Mouse (Mus musculus) embryonic facial prominence, embryonic 12.5 days (tissue): Measurements from ENCODE around the gene Magi2. TPM values are rescaled to one million over a fixed set of nuclear protein-coding genes. Genes with fewer than 3 reads are reported as not detected.

Source experiments
- ATAC-seq: fragments of 200-750 bp; cut with Nextera tagmentation; 2 replicates; pipeline ENCODE4 v1.8.0; 2017; ENCODE audit not compliant: insufficient number of reproducible peaks, insufficient read depth, low FRiP score, low TSS enrichment
- H3K27ac ChIP-seq: fragments of 300-500 bp; sonication (generic); 2 replicates; pipeline ENCODE4 v1.5.1; 2016; ENCODE audit warnings: mild to moderate bottlenecking
- H3K27me3 ChIP-seq: fragments of 300-500 bp; sonication (generic); 2 replicates; pipeline ENCODE4 v1.6.1; 2016; ENCODE audit warnings: mild to moderate bottlenecking, moderate library complexity
- H3K36me3 ChIP-seq: fragments of 300-500 bp; sonication (generic); 2 replicates; pipeline ENCODE4 v1.6.1; 2016; ENCODE audit warnings: mild to moderate bottlenecking
- H3K4me1 ChIP-seq: fragments of 300-500 bp; sonication (generic); 2 replicates; pipeline ENCODE4 v1.6.1; 2016
- H3K4me2 ChIP-seq: fragments of 300-500 bp; sonication (generic); replicated peaks from 2 replicates; pipeline ENCODE4 v1.6.1; 2016; ENCODE audit warnings: mild to moderate bottlenecking, moderate library complexity
- H3K4me3 ChIP-seq: fragments of 300-500 bp; sonication (generic); 2 replicates; pipeline ENCODE4 v1.5.1; 2016; ENCODE audit warnings: mild to moderate bottlenecking
- H3K9ac ChIP-seq: fragments of 300-500 bp; sonication (generic); 2 replicates; pipeline ENCODE4 v1.6.1; 2016; ENCODE audit warnings: mild to moderate bottlenecking, moderate library complexity
- H3K9me3 ChIP-seq: fragments of 300-500 bp; sonication (generic); 2 replicates; pipeline ENCODE4 v1.6.1; 2016; ENCODE audit warnings: mild to moderate bottlenecking, moderate library complexity
- WGBS: fragments of 180-500 bp; shearing (Covaris S2); methylation state at CpG from one replicate; pipeline ENCODE4 v1.1.7; 2016; 5-methylcytosine and 5-hydroxymethylcytosine counted together
- polyA plus RNA-seq: library from polyadenylated mRNA; unstranded; fragments of >200 nt; fragmentation: Nextera tagmentation; extraction: Ambion mirVana; gene quantifications from 2 replicates; pipeline ENCODE4 v1.2.1, GENCODE M21; 2016

Gene Magi2
- polyA plus RNA-seq, 1 experiment from 2014 or later: 10.0 TPM

GRCm38 (mm10) chr5:19972736-19973135, 745.9 kb downstream of the Magi2 start:
- H3K9ac ChIP-seq: no peak overlapping the region
- no peak overlapping the region for H3K4me3 ChIP-seq
- no peak overlapping the region for H3K27ac ChIP-seq
- H3K27me3 ChIP-seq: no peaks in the 10 kb centered on the region
- H3K4me2 ChIP-seq: no peak overlapping the region
- H3K4me1 ChIP-seq: no peaks in the 10 kb centered on the region
- H3K36me3 ChIP-seq: no peaks in the 10 kb centered on the region
- no peak for ATAC-seq
- 76% methylated on average over 2 of the region's 2 CpGs for WGBS
- H3K9me3 ChIP-seq: no peaks in the 10 kb centered on the region

- H3K27ac ChIP-seq: no peak overlapping the region
- H3K4me3 ChIP-seq: no peak overlapping the region
- WGBS: 83% methylated on average over 3 of the region's 3 CpGs
- no peaks in the 10 kb centered on the region for H3K4me1 ChIP-seq
- H3K9ac ChIP-seq: no peak overlapping the region
- H3K36me3 ChIP-seq: no peaks in the 10 kb centered on the region
- no peaks in the 10 kb centered on the region for H3K9me3 ChIP-seq
- ATAC-seq: 0 out of 2 replicates have a peak, but pooled peaks have one; percentile 28
- no peak overlapping the region for H3K4me2 ChIP-seq
- H3K27me3 ChIP-seq: no peaks in the 10 kb centered on the region
Measured at GRCm38 (mm10) chr5:19973852-19974251, 747.0 kb downstream of the Magi2 start.

GRCm38 (mm10) chr5:19981518-19981917, 754.7 kb downstream of the Magi2 start:
- H3K9me3 ChIP-seq: no peaks in the 10 kb centered on the region
- no peak overlapping the region for H3K4me2 ChIP-seq
- H3K9ac ChIP-seq: no peak overlapping the region
- H3K4me1 ChIP-seq: no peaks in the 10 kb centered on the region
- H3K27ac ChIP-seq: no peak overlapping the region
- 85% methylated on average over 6 of the region's 6 CpGs for WGBS
- H3K36me3 ChIP-seq: no peaks in the 10 kb centered on the region
- ATAC-seq: no peak
- no peaks in the 10 kb centered on the region for H3K27me3 ChIP-seq
- no peak overlapping the region for H3K4me3 ChIP-seq

GRCm38 (mm10) chr5:19982031-19982430, 755.2 kb downstream of the Magi2 start:
- H3K4me1 ChIP-seq: no peaks in the 10 kb centered on the region
- ATAC-seq: no peak
- WGBS: 54% methylated on average over 3 of the region's 3 CpGs

GRCm38 (mm10) chr5:19999486-19999885, 772.6 kb downstream of the Magi2 start:
- no peak for ATAC-seq
- WGBS: 85% methylated on average over 6 of the region's 6 CpGs
- no peaks in the 10 kb centered on the region for H3K36me3 ChIP-seq
- no peak overlapping the region for H3K9ac ChIP-seq
- no peaks in the 10 kb centered on the region for H3K4me1 ChIP-seq
- no peak overlapping the region for H3K4me3 ChIP-seq
- no peak overlapping the region for H3K4me2 ChIP-seq
- no peak overlapping the region for H3K27ac ChIP-seq
- 0 out of 2 replicates have a peak, but pooled peaks cover 3% of the 10 kb centered on the region for H3K9me3 ChIP-seq
- H3K27me3 ChIP-seq: no peaks in the 10 kb centered on the region

More at GRCm38 (mm10) chr5:19982031-19982430, 755.2 kb downstream of the Magi2 start:
- Histone ChIP-seq H3K36me3 (no peaks in the 10 kb centered on the region), H3K9me3 (no peaks in the 10 kb centered on the region), H3K4me2 (no peak overlapping the region), H3K4me3 (no peak overlapping the region), H3K9ac (no peak overlapping the region), H3K27ac (no peak overlapping the region), H3K27me3 (no peaks in the 10 kb centered on the region)

GRCm38 (mm10) chr5:19999912-20000311, 773.1 kb downstream of the Magi2 start:
- Histone ChIP-seq H3K4me2 (no peak overlapping the region), H3K4me1 (no peaks in the 10 kb centered on the region), H3K27me3 (no peaks in the 10 kb centered on the region), H3K36me3 (no peaks in the 10 kb centered on the region), H3K9me3 (0 out of 2 replicates have a peak, but pooled peaks cover 3% of the 10 kb centered on the region), H3K27ac (no peak overlapping the region), H3K4me3 (no peak overlapping the region), H3K9ac (no peak overlapping the region)
- 59% methylated on average over 1 of the region's 1 CpGs for WGBS
- no peak for ATAC-seq

- no peaks in the 10 kb centered on the region for H3K4me1 ChIP-seq
- H3K9me3 ChIP-seq: no peaks in the 10 kb centered on the region
- H3K36me3 ChIP-seq: no peaks in the 10 kb centered on the region
- H3K4me3 ChIP-seq: no peak overlapping the region
- H3K27ac ChIP-seq: no peak overlapping the region
- ATAC-seq: no peak
- no peak overlapping the region for H3K9ac ChIP-seq
- WGBS: 78% methylated on average over 2 of the region's 2 CpGs
- H3K4me2 ChIP-seq: no peak overlapping the region
- no peaks in the 10 kb centered on the region for H3K27me3 ChIP-seq
Measured at GRCm38 (mm10) chr5:20006616-20007015, 779.8 kb downstream of the Magi2 start.

GRCm38 (mm10) chr5:20007246-20007645, 780.4 kb downstream of the Magi2 start:
- ATAC-seq: no peak
- Histone ChIP-seq H3K4me1 (no peaks in the 10 kb centered on the region), H3K36me3 (no peaks in the 10 kb centered on the region), H3K27me3 (no peaks in the 10 kb centered on the region), H3K9ac (no peak overlapping the region), H3K4me3 (no peak overlapping the region), H3K27ac (no peak overlapping the region), H3K4me2 (no peak overlapping the region), H3K9me3 (no peaks in the 10 kb centered on the region)
- WGBS: 92% methylated on average over 8 of the region's 8 CpGs

GRCm38 (mm10) chr5:20010210-20010609, 783.4 kb downstream of the Magi2 start:
- Histone ChIP-seq H3K36me3 (no peaks in the 10 kb centered on the region), H3K4me2 (no peak overlapping the region), H3K9ac (no peak overlapping the region), H3K9me3 (no peaks in the 10 kb centered on the region), H3K4me1 (no peaks in the 10 kb centered on the region), H3K4me3 (no peak overlapping the region), H3K27me3 (no peaks in the 10 kb centered on the region), H3K27ac (no peak overlapping the region)
- ATAC-seq: no peak
- 84% methylated on average over 7 of the region's 7 CpGs for WGBS

- ATAC-seq: no peak
- H3K9me3 ChIP-seq: no peaks in the 10 kb centered on the region
- WGBS: 72% methylated on average over 3 of the region's 3 CpGs
Measured at GRCm38 (mm10) chr5:20018063-20018462, 791.2 kb downstream of the Magi2 start.

GRCm38 (mm10) chr5:20046649-20047048, 819.8 kb downstream of the Magi2 start:
- no peak for ATAC-seq
- no peaks in the 10 kb centered on the region for H3K9me3 ChIP-seq
- no peaks in the 10 kb centered on the region for H3K36me3 ChIP-seq
- H3K9ac ChIP-seq: no peak overlapping the region
- 65% methylated on average over 3 of the region's 3 CpGs for WGBS
- H3K27me3 ChIP-seq: no peaks in the 10 kb centered on the region
- H3K27ac ChIP-seq: no peak overlapping the region
- no peak overlapping the region for H3K4me3 ChIP-seq
- H3K4me1 ChIP-seq: no peaks in the 10 kb centered on the region
- no peak overlapping the region for H3K4me2 ChIP-seq

More at GRCm38 (mm10) chr5:20018063-20018462, 791.2 kb downstream of the Magi2 start:
- Histone ChIP-seq H3K27ac (no peak overlapping the region), H3K4me1 (no peaks in the 10 kb centered on the region), H3K36me3 (no peaks in the 10 kb centered on the region), H3K4me2 (no peak overlapping the region), H3K4me3 (no peak overlapping the region), H3K27me3 (no peaks in the 10 kb centered on the region), H3K9ac (no peak overlapping the region)

- Histone ChIP-seq H3K4me2 (no peak overlapping the region), H3K27ac (no peak overlapping the region), H3K4me1 (no peaks in the 10 kb centered on the region), H3K36me3 (no peaks in the 10 kb centered on the region), H3K27me3 (no peaks in the 10 kb centered on the region), H3K9me3 (no peaks in the 10 kb centered on the region), H3K9ac (no peak overlapping the region), H3K4me3 (no peak overlapping the region)
- WGBS: 89% methylated on average over 2 of the region's 2 CpGs
- ATAC-seq: no peak
Measured at GRCm38 (mm10) chr5:20048386-20048785, 821.5 kb downstream of the Magi2 start.

GRCm38 (mm10) chr5:20050284-20050683, 823.4 kb downstream of the Magi2 start:
- no peak overlapping the region for H3K4me2 ChIP-seq
- ATAC-seq: no peak
- no peaks in the 10 kb centered on the region for H3K36me3 ChIP-seq
- H3K4me3 ChIP-seq: no peak overlapping the region
- WGBS: 39% methylated on average over 1 of the region's 1 CpGs
- no peak overlapping the region for H3K9ac ChIP-seq
- no peak overlapping the region for H3K27ac ChIP-seq
- no peaks in the 10 kb centered on the region for H3K9me3 ChIP-seq
- H3K4me1 ChIP-seq: no peaks in the 10 kb centered on the region
- no peaks in the 10 kb centered on the region for H3K27me3 ChIP-seq
